Mouse (Mus musculus): ENCODE results near the gene Cx3cr1.

Cx3cr1 gene

GRCm38 (mm10) chr9:120083158-120083894 lies 13.6 kb upstream of the Cx3cr1 start:
- DNase-seq (ENCODE audit: inconsistent age in 2 of 2, low spot score in 1 of 2), result no peak

- DNase-seq (ENCODE audit: inconsistent age in 2 of 2, low spot score in 1 of 2), result no peak
Observed at GRCm38 (mm10) chr9:120082691-120083090, 13.0 kb upstream of the Cx3cr1 start.

GRCm38 (mm10) chr9:120081967-120082366 lies 12.3 kb upstream of the Cx3cr1 start:
- DNase-seq (ENCODE audit: inconsistent age in 2 of 2, low spot score in 1 of 2), result no peak

GRCm38 (mm10) chr9:120081247-120081646 lies 11.6 kb upstream of the Cx3cr1 start:
- DNase-seq (ENCODE audit: inconsistent age in 2 of 2, low spot score in 1 of 2), result no peak

GRCm38 (mm10) chr9:120080546-120081108 lies 10.9 kb upstream of the Cx3cr1 start:
- DNase-seq (ENCODE audit: inconsistent age in 2 of 2, low spot score in 1 of 2), result no peak

GRCm38 (mm10) chr9:120079901-120080300 lies 10.2 kb upstream of the Cx3cr1 start:
- DNase-seq (ENCODE audit: inconsistent age in 2 of 2, low spot score in 1 of 2), result no peak

DNA sequence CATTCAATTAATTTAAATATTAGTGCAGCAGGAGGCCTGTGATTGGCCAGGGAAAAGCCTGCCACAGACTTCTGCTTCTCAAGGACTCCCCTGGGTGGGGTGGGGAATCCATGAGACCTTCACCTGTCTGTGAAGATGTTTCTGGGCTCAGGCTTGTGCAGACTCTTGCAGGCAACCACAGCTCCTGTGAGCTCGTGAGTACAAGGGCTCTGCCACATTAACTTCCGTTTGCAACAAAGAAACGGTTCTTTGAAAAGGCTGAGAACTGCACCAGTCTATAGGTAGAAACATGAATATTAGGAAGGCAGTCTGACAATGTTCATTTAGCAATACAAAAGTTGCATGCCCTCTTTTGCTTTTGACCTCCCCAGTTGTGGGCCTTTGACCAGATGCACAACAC lies 8.6 kb upstream of the Cx3cr1 start:
- DNase-seq (ENCODE audit: inconsistent age in 2 of 2, low spot score in 1 of 2), result no peak

GRCm38 (mm10) chr9:120074516-120074915 lies 4.8 kb upstream of the Cx3cr1 start:
- no peak for DNase-seq (ENCODE audit: inconsistent age in 2 of 2, low spot score in 1 of 2)

DNA sequence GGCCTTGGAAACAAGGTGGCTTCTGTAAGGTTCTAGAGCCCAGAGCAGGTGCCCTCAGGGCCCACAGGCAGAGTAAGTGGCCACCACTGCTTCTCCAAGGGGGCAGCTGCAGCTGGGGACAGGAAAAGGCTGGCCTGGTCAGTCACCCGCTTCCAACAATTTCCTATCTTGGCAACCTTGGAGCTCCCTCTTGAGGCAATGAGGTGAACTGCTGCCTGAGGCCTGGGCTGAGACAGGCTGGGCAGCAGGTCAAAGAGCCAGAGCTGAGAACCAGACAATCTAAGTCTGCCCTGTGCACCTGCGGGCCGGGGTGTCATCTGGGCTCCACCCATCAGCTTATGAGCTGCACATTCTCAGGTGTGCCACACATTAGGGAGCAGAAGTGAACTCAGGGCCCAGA lies 3.5 kb upstream of the Cx3cr1 start:
- DNase-seq (ENCODE audit: inconsistent age in 2 of 2, low spot score in 1 of 2), result peak; percentile 80 to 95

GRCm38 (mm10) chr9:120071251-120071650 lies 1.6 kb upstream of the Cx3cr1 start:
- DNase-seq (ENCODE audit: inconsistent age in 2 of 2, low spot score in 1 of 2), result peak in 1 of 2 experiments; percentile 29

DNA sequence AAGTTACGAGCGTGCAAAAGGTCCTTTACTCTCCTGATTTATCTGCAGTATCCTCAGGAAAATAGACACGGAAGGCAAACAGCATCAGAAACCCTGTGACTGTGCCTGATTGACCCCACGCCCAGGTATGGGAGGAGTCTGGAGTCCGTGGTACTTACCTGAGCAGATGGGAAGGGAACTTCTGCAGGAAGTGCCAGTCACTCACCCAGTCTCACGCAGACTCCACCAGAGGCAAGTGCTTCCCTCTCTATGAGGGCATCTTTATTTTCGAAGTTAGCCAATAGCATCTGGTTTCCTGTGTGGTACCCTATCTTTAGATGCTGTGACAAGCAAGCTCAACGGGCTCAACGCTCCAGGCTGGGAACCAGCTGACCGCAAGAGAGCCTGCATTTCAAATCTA lies 1.6 kb downstream of the Cx3cr1 start:
- DNase-seq (ENCODE audit: inconsistent age in 2 of 2, low spot score in 1 of 2), result no peak

- DNase-seq (ENCODE audit: inconsistent age in 2 of 2, low spot score in 1 of 2), result no peak
Observed at GRCm38 (mm10) chr9:120067609-120068008, 2.1 kb downstream of the Cx3cr1 start.

DNA sequence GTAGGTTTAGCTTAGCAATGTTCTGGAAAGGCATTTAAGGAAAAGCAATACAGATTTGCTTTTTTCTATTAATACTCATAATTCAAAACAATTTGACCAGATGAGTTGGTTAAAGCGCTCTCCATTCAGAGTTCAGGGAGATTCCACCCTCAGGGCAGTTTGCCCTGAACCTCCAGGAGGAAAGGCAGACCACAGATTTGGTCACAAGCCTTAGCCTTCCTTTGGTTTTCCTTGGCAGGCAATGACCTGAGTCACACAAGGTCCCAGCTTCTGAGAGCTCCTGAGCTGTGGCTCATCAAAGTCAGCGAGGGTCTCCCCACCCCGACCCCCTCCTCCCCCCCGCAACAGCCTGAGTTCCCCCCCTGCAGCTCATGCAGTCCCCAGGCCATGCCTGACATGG lies 5.4 kb downstream of the Cx3cr1 start:
- DNase-seq (ENCODE audit: inconsistent age in 2 of 2, low spot score in 1 of 2), result no peak

DNA sequence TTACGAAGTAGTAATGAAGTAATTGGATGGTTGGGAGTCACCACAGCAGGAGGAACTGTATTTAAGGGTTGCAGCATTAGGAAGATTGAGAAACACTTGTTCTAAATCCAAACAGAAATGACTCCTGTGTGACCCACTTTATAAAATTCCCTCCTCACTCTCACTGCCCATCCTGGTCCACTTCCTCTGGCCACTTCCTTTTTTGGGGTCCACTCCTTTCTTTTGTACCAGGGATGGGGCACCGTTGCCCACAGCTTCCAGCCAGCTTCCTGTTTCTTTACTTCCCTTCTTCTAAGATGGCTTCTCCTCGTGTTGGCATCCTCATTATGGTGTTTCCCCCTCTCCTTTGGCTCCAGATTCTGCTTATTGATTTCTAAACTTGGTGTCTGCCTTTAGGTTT lies 10.9 kb downstream of the Cx3cr1 start:
- no peak for DNase-seq (ENCODE audit: inconsistent age in 2 of 2, low spot score in 1 of 2)

GRCm38 (mm10) chr9:120056201-120056600 lies 13.5 kb downstream of the Cx3cr1 start:
- DNase-seq (ENCODE audit: inconsistent age in 2 of 2, low spot score in 1 of 2), result no peak

- peak; percentile 24 to 42 for DNase-seq (ENCODE audit: inconsistent age in 2 of 2, low spot score in 1 of 2)
Observed at GRCm38 (mm10) chr9:120054545-120055277, 15.0 kb downstream of the Cx3cr1 start.

DNA sequence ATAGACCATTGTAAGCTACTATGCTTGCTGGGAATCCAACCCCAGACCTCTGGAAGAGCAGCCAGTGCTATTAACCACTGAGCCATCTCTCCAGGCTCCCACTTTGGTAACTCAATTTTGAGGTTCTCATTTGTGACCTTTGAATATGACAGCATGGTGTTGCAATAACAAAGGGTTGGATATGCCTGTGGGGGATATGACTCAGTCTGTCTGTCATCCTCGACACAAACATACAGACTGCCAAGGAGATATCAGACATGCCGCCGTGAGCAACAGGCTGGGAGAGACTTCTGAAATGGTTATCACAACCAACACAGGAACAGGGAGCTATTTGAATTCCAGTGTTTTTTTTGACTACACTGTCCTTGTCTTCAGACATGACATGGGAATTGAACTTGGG lies 20.3 kb downstream of the Cx3cr1 start:
- DNase-seq (ENCODE audit: inconsistent age in 2 of 2, low spot score in 1 of 2), result peak; percentile 57 to 84

- no peak for DNase-seq (ENCODE audit: inconsistent age in 2 of 2, low spot score in 1 of 2)
Observed at GRCm38 (mm10) chr9:120048495-120048894, 21.2 kb downstream of the Cx3cr1 start.

DNA sequence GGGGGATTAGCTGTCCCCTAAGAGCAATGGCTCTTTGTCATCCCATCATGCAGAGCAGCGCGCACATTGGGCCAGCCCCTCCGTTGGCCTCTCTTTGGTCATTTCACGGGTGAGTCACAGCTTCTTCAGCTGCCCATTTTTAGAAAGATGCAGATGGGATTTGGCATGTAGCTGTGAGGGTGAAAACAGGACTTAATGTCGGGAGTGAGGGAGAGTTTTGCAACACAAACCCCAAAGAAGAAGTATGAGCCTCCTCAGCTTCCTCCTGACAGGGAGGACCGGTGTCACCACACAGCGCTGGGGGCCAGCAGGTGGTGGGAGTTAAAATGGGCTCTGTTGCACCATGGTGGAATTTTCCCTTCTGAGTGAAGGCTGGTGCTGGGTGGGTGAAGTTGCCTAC lies 26.6 kb downstream of the Cx3cr1 start:
- peak in 1 of 2 experiments; percentile 36 for DNase-seq (ENCODE audit: inconsistent age in 2 of 2, low spot score in 1 of 2)

DNA sequence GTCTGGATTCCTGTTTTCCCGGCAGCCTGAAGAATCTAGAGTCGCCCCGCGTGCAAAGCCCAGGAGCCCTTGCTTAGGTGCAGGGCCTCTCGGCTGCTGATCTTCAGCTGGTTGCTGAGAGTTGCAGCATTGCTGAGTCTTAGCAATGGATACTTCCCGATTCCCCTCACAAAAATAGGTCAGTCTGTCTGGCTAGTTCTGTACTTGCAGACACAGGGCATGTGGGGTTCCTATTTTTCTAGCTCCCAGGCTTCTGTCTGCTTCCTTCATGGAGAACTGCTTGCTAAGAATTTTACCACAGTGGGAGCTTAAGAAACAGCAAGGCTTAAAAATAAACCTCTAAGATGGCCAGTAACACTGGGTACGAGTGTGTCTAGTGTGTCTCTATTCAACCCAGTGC lies 32.3 kb downstream of the Cx3cr1 start:
- DNase-seq (ENCODE audit: inconsistent age in 2 of 2, low spot score in 1 of 2), result no peak

GRCm38 (mm10) chr9:120034375-120034774 lies 35.3 kb downstream of the Cx3cr1 start:
- no peak for DNase-seq (ENCODE audit: inconsistent age in 2 of 2, low spot score in 1 of 2)

- DNase-seq (ENCODE audit: inconsistent age in 2 of 2, low spot score in 1 of 2), result peak in 1 of 2 experiments; percentile 40
Observed at GRCm38 (mm10) chr9:120032710-120033109, 37.0 kb downstream of the Cx3cr1 start.

Data from adrenal gland, adult (tissue).